Mouse (Mus musculus): ENCODE data around the gene Miga2. TPM values are rescaled to one million over a fixed set of nuclear protein-coding genes. Genes with fewer than 3 reads are reported as not detected.

Miga2 gene
- total and polyA plus RNA-seq, 2 experiments from 2014 or later = 28.6 to 70.8 TPM

GRCm38 (mm10) chr2:30345971-30346676 is 17.9 kb upstream of the Miga2 start:
- H3K27me3 ChIP-seq (ENCODE audit: insufficient read depth, low read length) = no peaks in the 10 kb centered on the region
- no peak overlapping the region for H3K4me2 ChIP-seq (ENCODE audit: low read depth)
- H3K27ac ChIP-seq (ENCODE audit: low read depth, low read length) = no peak overlapping the region
- H3K9me3 ChIP-seq (ENCODE audit: low read length) = no peaks in the 10 kb centered on the region
- 92% methylated on average over 7 of the region's 7 CpGs for WGBS
- no peak for ATAC-seq
- H3K4me3 ChIP-seq (ENCODE audit: low read depth, low read length) = no peak overlapping the region
- H3K36me3 ChIP-seq (ENCODE audit: insufficient read depth) = peaks cover 96% of the 10 kb centered on the region
- no peak for DNase-seq
- no peak overlapping the region for H3K9ac ChIP-seq
- no peaks in the 10 kb centered on the region for H3K4me1 ChIP-seq (ENCODE audit: insufficient read depth)
- no peak for TF ChIP-seq CTCF (IDR thresholded peaks at IDR 0.05; ENCODE audit: low read depth)

GRCm38 (mm10) chr2:30349196-30349595 is 14.8 kb upstream of the Miga2 start:
- Histone ChIP-seq H3K4me1 (ENCODE audit: insufficient read depth) (no peaks in the 10 kb centered on the region), H3K36me3 (ENCODE audit: insufficient read depth) (peaks cover 87% of the 10 kb centered on the region), H3K9me3 (ENCODE audit: low read length) (no peaks in the 10 kb centered on the region), H3K27me3 (ENCODE audit: insufficient read depth, low read length) (no peaks in the 10 kb centered on the region), H3K9ac (no peak overlapping the region), H3K4me2 (ENCODE audit: low read depth) (no peak overlapping the region), H3K27ac (ENCODE audit: low read depth, low read length) (no peak overlapping the region), H3K4me3 (ENCODE audit: low read depth, low read length) (no peak overlapping the region)
- ATAC-seq (no peak), DNase-seq (no peak)
- no peak for TF ChIP-seq CTCF (IDR thresholded peaks at IDR 0.05; ENCODE audit: low read depth)
- 90% methylated on average over 6 of the region's 6 CpGs for WGBS

GRCm38 (mm10) chr2:30351149-30351548 is 12.9 kb upstream of the Miga2 start:
- H3K9ac ChIP-seq = no peak overlapping the region
- DNase-seq = no peak
- H3K4me3 ChIP-seq (ENCODE audit: low read depth, low read length) = no peak overlapping the region
- H3K4me2 ChIP-seq (ENCODE audit: low read depth) = no peak overlapping the region
- H3K36me3 ChIP-seq (ENCODE audit: insufficient read depth) = peaks cover 74% of the 10 kb centered on the region
- no peaks in the 10 kb centered on the region for H3K27me3 ChIP-seq (ENCODE audit: insufficient read depth, low read length)
- H3K9me3 ChIP-seq (ENCODE audit: low read length) = no peaks in the 10 kb centered on the region
- ATAC-seq = 0 out of 2 replicates have a peak, but pooled peaks have one; percentile 52
- no peak overlapping the region for H3K27ac ChIP-seq (ENCODE audit: low read depth, low read length)
- WGBS = 91% methylated on average over 2 of the region's 2 CpGs
- H3K4me1 ChIP-seq (ENCODE audit: insufficient read depth) = no peaks in the 10 kb centered on the region
- peak; percentile 55 for TF ChIP-seq CTCF (IDR thresholded peaks at IDR 0.05; ENCODE audit: low read depth)

GRCm38 (mm10) chr2:30355861-30356260 is 8.2 kb upstream of the Miga2 start:
- H3K27me3 ChIP-seq (ENCODE audit: insufficient read depth, low read length) = no peaks in the 10 kb centered on the region
- DNase-seq = no peak
- peaks cover 31% of the 10 kb centered on the region for H3K36me3 ChIP-seq (ENCODE audit: insufficient read depth)
- TF ChIP-seq CTCF (IDR thresholded peaks at IDR 0.05; ENCODE audit: low read depth) = no peak
- no peak overlapping the region for H3K4me2 ChIP-seq (ENCODE audit: low read depth)
- no peak for ATAC-seq
- no peak overlapping the region for H3K9ac ChIP-seq
- no peak overlapping the region for H3K27ac ChIP-seq (ENCODE audit: low read depth, low read length)
- H3K4me3 ChIP-seq (ENCODE audit: low read depth, low read length) = no peak overlapping the region
- peaks cover 10% of the 10 kb centered on the region for H3K4me1 ChIP-seq (ENCODE audit: insufficient read depth)
- H3K9me3 ChIP-seq (ENCODE audit: low read length) = no peaks in the 10 kb centered on the region
- 46% methylated on average over 4 of the region's 4 CpGs for WGBS

GRCm38 (mm10) chr2:30356266-30356665 is 7.8 kb upstream of the Miga2 start:
- peaks cover 27% of the 10 kb centered on the region for H3K36me3 ChIP-seq (ENCODE audit: insufficient read depth)
- ATAC-seq = no peak
- TF ChIP-seq CTCF (IDR thresholded peaks at IDR 0.05; ENCODE audit: low read depth) = no peak
- no peaks in the 10 kb centered on the region for H3K27me3 ChIP-seq (ENCODE audit: insufficient read depth, low read length)
- no peaks in the 10 kb centered on the region for H3K9me3 ChIP-seq (ENCODE audit: low read length)
- no peak overlapping the region for H3K4me3 ChIP-seq (ENCODE audit: low read depth, low read length)
- H3K4me2 ChIP-seq (ENCODE audit: low read depth) = no peak overlapping the region
- H3K9ac ChIP-seq = no peak overlapping the region
- DNase-seq = no peak
- peaks cover 10% of the 10 kb centered on the region for H3K4me1 ChIP-seq (ENCODE audit: insufficient read depth)
- 65% methylated on average over 4 of the region's 4 CpGs for WGBS
- no peak overlapping the region for H3K27ac ChIP-seq (ENCODE audit: low read depth, low read length)

GRCm38 (mm10) chr2:30356906-30357305 is 7.1 kb upstream of the Miga2 start:
- ATAC-seq (no peak), DNase-seq (no peak)
- 72% methylated on average over 9 of the region's 9 CpGs for WGBS

GRCm38 (mm10) chr2:30357552-30358510 is 6.2 kb upstream of the Miga2 start:
- peak overlapping the region; percentile 83; the same call in 1 of the 2 replicates for H3K9ac ChIP-seq
- WGBS = 61% methylated on average over 8 of the region's 8 CpGs
- no peak for ATAC-seq

More at GRCm38 (mm10) chr2:30356906-30357305, 7.1 kb upstream of the Miga2 start:
- Histone ChIP-seq H3K27me3 (ENCODE audit: insufficient read depth, low read length) (no peaks in the 10 kb centered on the region), H3K9me3 (ENCODE audit: low read length) (no peaks in the 10 kb centered on the region), H3K9ac (no peak overlapping the region), H3K4me2 (ENCODE audit: low read depth) (no peak overlapping the region), H3K4me1 (ENCODE audit: insufficient read depth) (peaks cover 10% of the 10 kb centered on the region), H3K36me3 (ENCODE audit: insufficient read depth) (peaks cover 26% of the 10 kb centered on the region), H3K27ac (ENCODE audit: low read depth, low read length) (no peak overlapping the region), H3K4me3 (ENCODE audit: low read depth, low read length) (no peak overlapping the region)
- no peak for TF ChIP-seq CTCF (IDR thresholded peaks at IDR 0.05; ENCODE audit: low read depth)

More at GRCm38 (mm10) chr2:30357552-30358510, 6.2 kb upstream of the Miga2 start:
- Histone ChIP-seq H3K4me3 (ENCODE audit: low read depth, low read length) (peak overlapping the region; percentile 70), H3K27me3 (ENCODE audit: insufficient read depth, low read length) (no peaks in the 10 kb centered on the region), H3K9me3 (ENCODE audit: low read length) (no peaks in the 10 kb centered on the region), H3K4me2 (ENCODE audit: low read depth) (peak overlapping the region; percentile 87), H3K27ac (ENCODE audit: low read depth, low read length) (no peak overlapping the region), H3K36me3 (ENCODE audit: insufficient read depth) (peaks cover 19% of the 10 kb centered on the region), H3K4me1 (ENCODE audit: insufficient read depth) (peaks cover 10% of the 10 kb centered on the region)
- TF ChIP-seq CTCF (IDR thresholded peaks at IDR 0.05; ENCODE audit: low read depth) = no peak
- no peak for DNase-seq

All from forebrain, postnatal 0 days (tissue).